Mouse (Mus musculus) bone marrow, adult 2 months (tissue): ENCODE data around the gene Ahsg.

ENCODE experiments used
- CTCF ChIP-seq: fragments of 200-500 bp; IDR thresholded peaks from 2 replicates; pipeline ENCODE4 v1.5.1; 2011; ENCODE audit warnings: low read length, control low read depth; ENCODE audit not compliant: control insufficient read depth, insufficient read depth
- POLR2A ChIP-seq: fragments of 200-500 bp; IDR thresholded peaks from 2 replicates; pipeline ENCODE4 v1.6.1; 2011; ENCODE audit warnings: low read depth, mild to moderate bottlenecking, control low read depth, low read length, borderline replicate concordance; ENCODE audit not compliant: control insufficient read depth

- TF ChIP-seq CTCF, result no peak
- no peak for TF ChIP-seq POLR2A
These were observed 45.6 kb upstream of the Ahsg start for GRCm38 (mm10) chr16:22845481-22845880.
